Mouse (Mus musculus): ENCODE measurements around the gene Frat1. TPM values are rescaled to one million over a fixed set of nuclear protein-coding genes. Genes with fewer than 3 reads are reported as not detected.

Frat1 gene
- 1 to 10 TPM; 5.3 to 7.3 TPM for total RNA-seq (2021)
- long read RNA-seq, experiment 1, partial matches to known transcripts, result 0 of 1 reads
- long read RNA-seq, experiment 1, other reads (novel, unspliced or antisense), result 0 of 1 reads
- long read RNA-seq, experiment 2, partial matches to known transcripts, result 0 of 1 reads
- long read RNA-seq, experiment 2, other reads (novel, unspliced or antisense), result 0 of 1 reads

GRCm38 (mm10) chr19:41829381-41830105, at the start of gene Frat1:
Gene Frat1 (plus strand): TSS chr19:41829970.
- peak; percentile 78 to 93 for DNase-seq
- intact Hi-C loops (cut with DNase I), result loop anchor here (2.0 kb wide), 1 partner anchor 17 kb away; no protein-coding TSS in a partner anchor

GRCm38 (mm10) chr19:41786896-41787295, 42.9 kb upstream of the Frat1 start:
- DNase-seq, result no peak
- intact Hi-C loops (cut with DNase I), result no loop called here

DNA sequence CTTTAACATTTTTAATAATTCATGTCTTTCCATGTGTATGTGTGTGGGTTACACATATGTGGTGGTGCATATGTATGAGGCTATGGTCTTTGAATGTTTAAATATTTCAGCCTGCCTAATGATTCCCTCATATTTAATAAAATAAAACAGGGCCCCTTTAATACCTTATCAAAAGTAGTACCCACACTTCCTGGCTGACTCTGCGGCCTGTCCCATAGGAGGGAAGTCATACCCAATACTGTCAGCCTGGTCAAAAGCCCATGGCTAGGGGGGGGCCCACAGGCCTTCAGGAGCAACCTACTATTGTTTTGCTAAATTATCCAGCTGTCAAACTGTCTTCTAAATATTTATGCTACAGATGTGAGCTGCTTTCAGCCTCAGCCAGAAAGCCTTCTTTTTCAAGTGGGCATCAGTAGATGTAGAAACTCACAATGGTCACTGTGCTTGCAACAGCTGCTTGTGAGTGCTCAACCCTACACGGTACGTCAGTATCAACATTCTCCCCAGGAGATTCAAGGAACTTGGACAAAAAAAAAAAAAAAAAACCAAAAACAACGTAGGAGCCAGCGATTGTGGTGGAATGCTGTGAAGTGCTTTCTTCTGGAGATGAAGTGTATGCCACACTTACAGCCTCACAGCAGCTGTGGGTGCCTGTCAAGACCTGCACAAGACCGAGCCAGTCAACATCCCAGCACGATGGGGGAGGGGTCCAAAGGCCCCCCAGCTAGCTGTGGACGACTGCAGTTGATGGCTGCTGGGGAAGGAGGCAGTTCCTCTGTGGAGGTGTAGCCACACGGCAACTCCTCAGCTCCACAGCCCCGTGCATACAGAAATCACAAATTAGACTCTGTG, 40.4 kb upstream of the Frat1 start:
- DNase-seq, result no peak
- intact Hi-C loops (cut with DNase I), result no loop called here

- no peak for DNase-seq
- intact Hi-C loops (cut with DNase I), result no loop called here
Measured at GRCm38 (mm10) chr19:41791384-41791783, 38.4 kb upstream of the Frat1 start.

GRCm38 (mm10) chr19:41792934-41793486, 36.8 kb upstream of the Frat1 start:
- DNase-seq, result no peak
- intact Hi-C loops (cut with DNase I), result no loop called here

DNA sequence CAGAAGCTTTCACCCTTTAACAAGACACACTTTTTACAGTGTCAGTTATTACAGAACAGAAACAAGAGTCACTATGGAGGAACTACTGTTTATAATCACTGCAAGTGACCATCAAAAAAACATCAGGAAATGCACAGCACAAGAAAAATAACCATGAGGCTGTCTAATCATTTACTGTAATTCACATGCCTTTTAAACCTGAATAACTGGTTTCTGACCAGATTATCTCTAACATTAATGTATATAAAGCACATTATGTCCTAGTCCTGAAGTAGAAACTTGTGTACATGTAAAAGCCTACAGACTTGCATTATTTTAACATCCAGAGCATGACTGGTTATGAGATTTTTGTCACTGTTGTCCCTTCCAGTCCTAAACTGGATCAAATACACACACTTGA, 35.8 kb upstream of the Frat1 start:
- intact Hi-C loops (cut with DNase I), result no loop called here
- no peak for DNase-seq

GRCm38 (mm10) chr19:41794901-41795300, 34.9 kb upstream of the Frat1 start:
- no peak for DNase-seq
- intact Hi-C loops (cut with DNase I), result no loop called here

- no peak for DNase-seq
- intact Hi-C loops (cut with DNase I), result no loop called here
Measured at GRCm38 (mm10) chr19:41796148-41796760, 33.5 kb upstream of the Frat1 start.

DNA sequence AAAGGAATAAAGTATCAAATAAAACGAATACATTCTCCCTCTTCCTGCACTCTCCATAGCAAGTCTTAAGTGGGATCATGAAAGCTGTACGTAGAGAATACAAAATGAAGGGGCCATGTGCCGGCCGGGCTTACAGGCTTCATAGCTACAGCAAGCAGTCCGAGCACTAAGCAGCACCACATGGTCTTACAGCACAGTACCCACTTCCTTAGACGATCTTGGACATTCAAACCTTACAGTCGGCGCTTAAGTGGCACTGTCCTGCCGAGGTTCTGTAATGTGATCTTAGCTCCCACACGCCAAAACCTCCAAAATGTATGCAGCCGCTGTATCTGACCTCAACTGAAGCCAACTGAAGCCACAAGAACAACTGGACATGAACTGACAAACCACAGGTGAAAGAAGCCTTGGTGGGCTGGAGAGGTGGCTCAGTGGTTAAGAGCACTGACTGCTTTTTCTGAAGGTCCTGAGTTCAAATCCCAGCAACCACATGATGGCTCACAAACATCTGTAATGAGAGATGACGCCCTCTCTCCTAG, 32.9 kb upstream of the Frat1 start:
- DNase-seq, result no peak
- intact Hi-C loops (cut with DNase I), result no loop called here

DNA sequence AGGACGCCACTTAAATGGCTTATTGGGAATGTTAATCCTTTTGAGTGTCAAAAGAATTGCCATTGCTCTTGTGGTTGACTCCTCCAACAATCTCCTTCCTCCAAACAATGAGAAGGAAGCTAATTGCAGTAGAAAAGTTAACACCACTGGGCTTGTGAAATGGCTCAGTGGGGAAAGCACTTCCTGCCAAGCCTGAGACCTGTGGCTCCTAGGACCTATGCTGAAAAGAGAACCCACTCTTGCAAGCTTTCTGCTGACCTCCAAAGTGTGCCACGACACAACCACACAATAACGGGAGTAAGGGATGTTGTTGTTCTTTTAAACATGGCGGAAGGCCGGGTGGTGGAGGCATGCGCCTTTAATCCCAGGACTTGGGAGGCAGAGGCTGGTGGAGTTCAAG, 32.2 kb upstream of the Frat1 start:
- intact Hi-C loops (cut with DNase I), result no loop called here
- no peak for DNase-seq

GRCm38 (mm10) chr19:41800451-41800850, 29.3 kb upstream of the Frat1 start:
- intact Hi-C loops (cut with DNase I), result loop anchor here (5.0 kb wide), 1 partner anchor 47 kb away; the partner anchor contains the start of gene Frat2
- no peak for DNase-seq

- no peak for DNase-seq
- intact Hi-C loops (cut with DNase I), result loop anchor here (5.0 kb wide), 1 partner anchor 46 kb away; the partner anchor contains the start of gene Frat2
Measured at GRCm38 (mm10) chr19:41800986-41801741, 28.6 kb upstream of the Frat1 start.

GRCm38 (mm10) chr19:41801742-41802369, 27.9 kb upstream of the Frat1 start, which contains the start of gene Arhgap19:
Gene Arhgap19 (minus strand): TSS chr19:41802047.
- DNase-seq, result peak; percentile 74 to 87
- intact Hi-C loops (cut with DNase I), result loop anchor here (5.0 kb wide), 1 partner anchor 45 kb away; the partner anchor contains the start of gene Frat2

GRCm38 (mm10) chr19:41803322-41803721, 26.4 kb upstream of the Frat1 start:
- intact Hi-C loops (cut with DNase I), result loop anchor here (5.0 kb wide), 1 partner anchor 44 kb away; the partner anchor contains the start of gene Frat2

GRCm38 (mm10) chr19:41805831-41806230, 23.9 kb upstream of the Frat1 start:
- no peak for DNase-seq
- intact Hi-C loops (cut with DNase I), result no loop called here

More at GRCm38 (mm10) chr19:41803322-41803721, 26.4 kb upstream of the Frat1 start:
- DNase-seq, result no peak

DNA sequence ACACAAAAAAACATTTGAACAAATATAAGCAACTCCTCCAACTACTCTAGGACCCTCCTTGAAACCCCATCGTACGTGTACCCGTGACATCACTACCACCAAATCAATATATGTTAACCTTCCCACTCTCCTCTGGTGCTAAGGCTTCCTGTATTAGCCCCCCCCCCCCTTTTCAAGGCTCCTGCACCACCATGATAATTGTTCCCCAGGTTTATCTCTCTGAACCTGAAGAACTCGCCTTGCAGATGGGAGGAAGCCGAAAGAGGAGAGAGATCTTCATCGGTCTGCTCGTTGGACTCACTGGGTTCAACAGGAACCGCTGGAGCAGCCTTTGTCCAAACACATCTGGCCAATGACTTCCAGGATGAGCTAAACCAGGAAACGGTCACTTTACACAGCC, 22.3 kb upstream of the Frat1 start:
- no peak for DNase-seq
- intact Hi-C loops (cut with DNase I), result no loop called here

- DNase-seq, result no peak
- intact Hi-C loops (cut with DNase I), result no loop called here
Measured at GRCm38 (mm10) chr19:41808104-41808634, 21.6 kb upstream of the Frat1 start.

DNA sequence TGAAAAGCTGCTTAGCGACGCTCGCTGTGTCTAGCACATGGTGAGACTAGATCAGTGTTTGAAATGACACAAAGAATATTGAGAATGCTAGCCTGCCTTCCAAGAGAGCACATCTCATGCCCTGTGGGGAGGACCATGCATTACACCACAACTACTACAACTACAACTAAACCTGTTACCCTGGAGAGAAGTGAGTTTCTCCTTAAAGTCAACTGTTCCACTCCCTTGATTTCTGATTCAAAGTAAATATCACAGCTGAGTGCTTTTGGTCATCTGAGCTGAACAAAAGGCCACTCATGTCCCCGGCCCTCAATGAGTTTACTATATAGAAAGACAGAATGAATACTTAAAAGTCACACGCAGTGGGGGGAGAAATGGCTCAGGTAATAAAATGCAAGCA, 19.7 kb upstream of the Frat1 start:
- no peak for DNase-seq
- intact Hi-C loops (cut with DNase I), result no loop called here

Measured in gastrocnemius, postnatal 36 days (tissue).